Mouse (Mus musculus) CD4-positive, CD25-positive, alpha-beta regulatory T cell, adult 4 months (primary cell): ENCODE results near the gene Rsad1. TPM values are rescaled to one million over a fixed set of nuclear protein-coding genes. Genes with fewer than 3 reads are reported as not detected.

Experiments used
- ATAC-seq: one replicate; pipeline ENCODE4 v1.8.0; 2017
- polyA plus RNA-seq, 2 experiments: library from polyadenylated mRNA; unstranded; fragments of 100-300 nt; shearing (Covaris generic); gene quantifications; one replicate each; pipeline ENCODE4 v1.2.1; 2017

The Rsad1 gene
- polyA plus RNA-seq, 2 experiments from 2014 or later = 0.78 to 1.7 TPM

DNA sequence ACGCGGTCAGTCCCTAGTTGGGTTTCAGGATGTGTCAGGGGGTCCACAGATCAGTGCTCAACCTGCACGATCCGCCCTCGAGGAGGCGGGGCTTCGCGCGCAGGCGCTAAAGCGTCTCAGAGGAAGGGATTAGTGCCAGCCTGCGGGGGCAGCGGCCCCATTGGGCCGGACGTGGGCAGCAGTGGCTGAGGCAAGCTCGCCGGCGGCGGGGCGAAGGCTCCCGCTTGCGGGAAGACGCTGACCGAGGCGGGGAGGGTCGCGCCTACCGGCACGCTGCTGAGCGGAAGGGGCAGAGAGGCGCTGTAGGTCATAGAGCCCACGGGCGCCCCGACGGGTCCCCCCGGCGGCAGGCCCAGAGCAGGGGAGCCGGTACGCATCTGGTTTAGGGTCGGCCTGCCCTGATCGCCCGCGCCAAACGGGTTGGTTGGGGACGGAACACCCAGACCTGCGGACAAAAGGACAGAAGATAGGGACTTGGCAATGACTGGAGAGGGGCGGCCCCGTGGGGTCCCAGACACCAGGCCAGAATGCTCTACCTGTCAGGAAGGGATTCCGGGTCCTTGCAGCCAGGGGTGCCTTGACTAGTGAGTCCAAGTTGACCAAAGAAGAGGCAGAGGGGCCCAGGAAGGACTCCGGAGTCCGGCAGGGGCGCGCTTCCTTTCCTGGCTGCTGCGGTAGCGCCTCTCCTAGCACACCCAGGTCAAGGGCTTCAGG lies 57.9 kb downstream of the Rsad1 start:
- no peak for ATAC-seq

Other genes with a start within 250 kb of the Rsad1 start
- 100 to 1,000 TPM; 153 to 164 TPM for gene Luc7l3, start 227.3 kb downstream of the Rsad1 start, polyA plus RNA-seq
- 10 to 100 TPM; 14.1 to 14.8 TPM for gene Ankrd40, start 221.3 kb downstream of the Rsad1 start, polyA plus RNA-seq
- 1 to 10 TPM in 1 of 2 experiments, under 1 TPM in 1; 0.67 to 2.8 TPM for gene Abcc3, start 156.3 kb downstream of the Rsad1 start, polyA plus RNA-seq
- gene Cacna1g, start 75.1 kb downstream of the Rsad1 start, polyA plus RNA-seq = not detected
- not detected for gene Spata20, start 63.1 kb downstream of the Rsad1 start, polyA plus RNA-seq
- not detected for gene Epn3, start 49.3 kb downstream of the Rsad1 start, polyA plus RNA-seq
- gene Mycbpap, start 27.5 kb downstream of the Rsad1 start, polyA plus RNA-seq = not detected
- under 1 TPM; 0.26 to 0.73 TPM for gene Chad, start 15.8 kb upstream of the Rsad1 start, polyA plus RNA-seq
- 1 to 10 TPM; 1.6 to 2.3 TPM for gene Acsf2, start 52.6 kb upstream of the Rsad1 start, polyA plus RNA-seq
- gene Lrrc59, start 80.5 kb upstream of the Rsad1 start, polyA plus RNA-seq = 1 to 10 TPM; 7.9 to 8.2 TPM
- 10 to 100 TPM; 54.0 to 64.5 TPM for gene Mrpl27, start 104.5 kb upstream of the Rsad1 start, polyA plus RNA-seq
- gene Eme1, start 104.7 kb upstream of the Rsad1 start, polyA plus RNA-seq = 1 to 10 TPM; 2.0 to 3.1 TPM
- 1 to 10 TPM; 5.4 to 7.0 TPM for gene Xylt2, start 128.3 kb upstream of the Rsad1 start, polyA plus RNA-seq
- not detected for gene Gm11541, start 155.2 kb upstream of the Rsad1 start, polyA plus RNA-seq
- not detected for gene Cdc34b, start 192.5 kb upstream of the Rsad1 start, polyA plus RNA-seq
- not detected for gene Tmem92, start 233.4 kb upstream of the Rsad1 start, polyA plus RNA-seq